Mouse (Mus musculus): ENCODE results near the gene Uggt2.

DNA sequence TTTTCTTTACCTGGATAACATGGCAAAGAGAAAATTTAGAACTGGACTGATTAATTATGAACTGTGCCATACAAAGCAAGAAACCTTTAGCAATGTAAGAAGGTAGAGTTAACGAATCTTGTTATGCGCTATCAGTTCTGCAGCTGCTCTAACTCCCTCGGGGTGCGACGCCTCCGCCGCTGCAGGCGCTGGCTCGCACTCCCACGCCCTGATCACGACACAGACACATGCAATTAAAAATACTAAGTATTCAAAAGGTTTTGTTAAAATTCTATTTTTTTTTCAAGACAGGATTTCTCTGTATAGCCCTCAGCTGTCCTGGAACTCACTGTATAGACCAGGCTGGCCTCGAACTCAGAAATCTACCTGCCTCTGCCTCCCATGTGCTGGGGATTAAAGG, 85.7 kb downstream of the Uggt2 start:
- TF ChIP-seq MAX (IDR thresholded peaks at IDR 0.05) (no peak), CTCF (IDR thresholded peaks at IDR 0.05; ENCODE audit: control insufficient read depth, insufficient read depth, insufficient read length) (no peak)
